Mouse (Mus musculus): ENCODE data around the gene Zfp965.
"Not testable (repeated sequence)": the region's sequence is repeated elsewhere in the genome, so short reads cannot be mapped to it uniquely, and the experiment has no call there.

Zfp965 gene

DNA sequence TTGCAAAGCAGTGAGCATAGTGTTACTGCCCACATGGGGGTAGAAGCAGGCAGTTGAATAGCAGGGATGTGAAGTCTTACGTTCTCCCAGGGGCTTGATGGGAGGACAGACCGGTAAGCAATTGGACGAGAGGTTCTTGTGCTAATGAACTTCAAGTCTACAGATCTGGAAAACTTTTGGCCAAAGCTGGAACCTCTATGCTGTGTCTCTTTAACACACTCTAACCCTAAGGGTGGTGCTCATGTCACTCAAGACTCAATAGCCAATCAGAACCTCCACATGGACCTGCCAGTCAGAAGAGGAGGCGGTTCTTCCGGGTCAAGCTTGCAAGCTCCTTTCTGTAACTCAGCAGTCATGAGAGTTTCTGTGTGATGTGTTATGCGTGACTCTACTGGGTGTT, at the start of gene Zfp965:
Zfp965 (plus strand) TSS at position 301 of the 400 bp plus-strand sequence.
- DNase-seq (ENCODE audit: low read depth, low spot score), result not testable (repeated sequence)

GRCm38 (mm10) chr2:175435707-175436106, 34.1 kb upstream of the Zfp965 start, which contains the start of gene Gm4724:
TSS of gene Gm4724 (minus strand) at chr2:175435807.
- DNase-seq (ENCODE audit: low read depth, low spot score), result not testable (repeated sequence)

Measured in R1 (cell line).